Mouse (Mus musculus): Measurements from ENCODE around the gene AL731706.1. TPM values are rescaled to one million over a fixed set of nuclear protein-coding genes. Genes with fewer than 3 reads are reported as not detected.
A peak's percentile ranks its signal among the peaks of the same experiment; 100 is the strongest.

AL731706.1 gene
- total and polyA plus RNA-seq, 3 experiments: 13.5 to 14.2 TPM; not detected in 1

DNA sequence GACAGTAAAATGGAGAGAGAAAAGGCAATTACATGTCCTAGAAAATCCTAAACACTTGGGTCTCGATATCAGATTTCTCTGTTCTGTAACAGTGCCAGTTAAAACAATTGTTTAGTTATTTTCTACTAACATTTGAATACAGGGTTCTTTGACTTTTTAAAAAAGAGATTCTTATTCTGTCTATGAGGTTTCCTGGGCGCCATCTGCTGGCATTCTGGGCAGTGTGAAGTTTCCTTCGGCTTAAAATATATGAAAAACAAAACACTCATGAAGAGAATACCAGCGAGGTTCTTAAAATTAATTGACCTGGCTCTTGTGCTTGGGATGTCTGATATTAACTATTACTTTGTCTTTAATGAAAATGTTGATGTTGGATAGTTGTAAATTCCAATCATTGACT is 4.3 kb downstream of the AL731706.1 start:
- Histone ChIP-seq H3K4me1 (ENCODE audit: control insufficient read depth in 1 of 2, insufficient read depth in 2 of 2, low read length in 2 of 2) (peaks cover 2 to 6% of the 10 kb centered on the region in 2 experiments; a peak in 2 of 4 replicates), H3K27me3 (ENCODE audit: control insufficient read depth in 1 of 2, insufficient read depth in 2 of 2, low read length in 2 of 2) (no peaks in the 10 kb centered on the region), H3K36me3 (ENCODE audit: control insufficient read depth in 1 of 2, insufficient read depth in 2 of 2, low read length in 2 of 2) (peaks cover 7 to 13% of the 10 kb centered on the region in 2 experiments), H3K9ac (ENCODE audit: control insufficient read depth, low read depth, low read length, poor library complexity, severe bottlenecking) (no peak overlapping the region), H3K4me3 (ENCODE audit: control insufficient read depth in 1 of 2, insufficient read depth in 1 of 2, low read depth in 2 of 2, low read length in 2 of 2) (no peak overlapping the region), H3K9me3 (replicated peaks; ENCODE audit: insufficient read depth, low read length) (no peaks in the 10 kb centered on the region), H3K79me2 (ENCODE audit: control insufficient read depth, insufficient read depth, low read length, poor library complexity) (peaks cover 13% of the 10 kb centered on the region), H3K27ac (ENCODE audit: control insufficient read depth, low read depth, low read length) (no peak overlapping the region)
- DNase-seq (ENCODE audit: low read depth, low spot score): no peak
- peak in 2 of 3 experiments; percentile 38 to 46; a peak in 4 of 6 replicates for TF ChIP-seq CTCF (IDR thresholded peaks at IDR 0.05 in 2 of 3, conservative IDR thresholded peaks at IDR 0.05 in 1 of 3; ENCODE audit: control insufficient read depth in 1 of 3, insufficient read depth in 1 of 3, low read depth in 2 of 3, low read length in 3 of 3, poor library complexity in 1 of 3, severe bottlenecking in 1 of 3)
- TF ChIP-seq SMC3 (IDR thresholded peaks at IDR 0.05; ENCODE audit: low read depth, low read length): peak; percentile 49
- TF ChIP-seq SIN3A (IDR thresholded peaks at IDR 0.05; ENCODE audit: low read length): no peak
- TF ChIP-seq RAD21 (IDR thresholded peaks at IDR 0.05; ENCODE audit: low read depth, low read length): peak; percentile 14

GRCm38 (mm10) chr2:136885579-136885978 is 5.6 kb downstream of the AL731706.1 start, which contains the start of gene AL731706.2:
Gene AL731706.2, minus strand, starts transcription at chr2:136885679.
- no peaks in the 10 kb centered on the region for H3K27me3 ChIP-seq (ENCODE audit: control insufficient read depth in 1 of 2, insufficient read depth in 2 of 2, low read length in 2 of 2)
- TF ChIP-seq ZMIZ1 (IDR thresholded peaks at IDR 0.05; ENCODE audit: low read depth, low read length): no peak
- no peak for TF ChIP-seq CHD2 (IDR thresholded peaks at IDR 0.05; ENCODE audit: low read length)
- no peak for TF ChIP-seq RCOR1 (IDR thresholded peaks at IDR 0.05; ENCODE audit: low read depth, low read length)
- TF ChIP-seq MAZ (IDR thresholded peaks at IDR 0.05; ENCODE audit: low read depth, low read length): no peak
- TF ChIP-seq NRF1 (IDR thresholded peaks at IDR 0.05; ENCODE audit: insufficient read depth, low read depth, low read length, poor library complexity, severe bottlenecking): no peak
- TF ChIP-seq ELF1 (IDR thresholded peaks at IDR 0.05; ENCODE audit: low read depth, low read length): no peak
- no peak for TF ChIP-seq CTCF (IDR thresholded peaks at IDR 0.05 in 2 of 3, conservative IDR thresholded peaks at IDR 0.05 in 1 of 3; ENCODE audit: control insufficient read depth in 1 of 3, insufficient read depth in 1 of 3, low read depth in 2 of 3, low read length in 3 of 3, poor library complexity in 1 of 3, severe bottlenecking in 1 of 3)
- TF ChIP-seq SIN3A (IDR thresholded peaks at IDR 0.05; ENCODE audit: low read length): no peak
- no peak for TF ChIP-seq UBTF (IDR thresholded peaks at IDR 0.05; ENCODE audit: borderline replicate concordance, insufficient read depth, low read depth, low read length)
- TF ChIP-seq EP300 (IDR thresholded peaks at IDR 0.05; ENCODE audit: low read depth in 1 of 2, low read length in 2 of 2): no peak
- TF ChIP-seq MXI1 (IDR thresholded peaks at IDR 0.05; ENCODE audit: low read depth, low read length): no peak
- TF ChIP-seq USF2 (IDR thresholded peaks at IDR 0.05; ENCODE audit: borderline replicate concordance in 1 of 2, insufficient read depth in 1 of 2, low read depth in 1 of 2, low read length in 2 of 2): no peak
- no peak for TF ChIP-seq NELFE (IDR thresholded peaks at IDR 0.05; ENCODE audit: low read depth, low read length)
- TF ChIP-seq ZC3H11A (IDR thresholded peaks at IDR 0.05; ENCODE audit: low read depth, low read length): no peak
- no peak for TF ChIP-seq ZNF384 (IDR thresholded peaks at IDR 0.05; ENCODE audit: low read depth, low read length)
- no peak for TF ChIP-seq POLR2A (IDR thresholded peaks at IDR 0.05; ENCODE audit: control insufficient read depth in 1 of 2, insufficient read depth in 1 of 2, low read depth in 1 of 2, low read length in 2 of 2, poor library complexity in 1 of 2)
- TF ChIP-seq SMC3 (IDR thresholded peaks at IDR 0.05; ENCODE audit: low read depth, low read length): no peak
- TF ChIP-seq MAFK (IDR thresholded peaks at IDR 0.05; ENCODE audit: borderline replicate concordance, low read depth, low read length): no peak
- no peak for TF ChIP-seq MAX (IDR thresholded peaks at IDR 0.05; ENCODE audit: low read length)
- no peaks in the 10 kb centered on the region for H3K9me3 ChIP-seq (replicated peaks; ENCODE audit: insufficient read depth, low read length)
- peaks cover 11% of the 10 kb centered on the region for H3K79me2 ChIP-seq (ENCODE audit: control insufficient read depth, insufficient read depth, low read length, poor library complexity)
- no peak for DNase-seq (ENCODE audit: low read depth, low spot score)
- H3K9ac ChIP-seq (ENCODE audit: control insufficient read depth, low read depth, low read length, poor library complexity, severe bottlenecking): no peak within 1 kb of the TSS
- H3K4me1 ChIP-seq (ENCODE audit: control insufficient read depth in 1 of 2, insufficient read depth in 2 of 2, low read length in 2 of 2): peaks cover 2 to 6% of the 10 kb centered on the region in 2 experiments; a peak in 2 of 4 replicates
- H3K4me3 ChIP-seq (ENCODE audit: control insufficient read depth in 1 of 2, insufficient read depth in 1 of 2, low read depth in 2 of 2, low read length in 2 of 2): no peak within 1 kb of the TSS
- no peak within 1 kb of the TSS for H3K27ac ChIP-seq (ENCODE audit: control insufficient read depth, low read depth, low read length)
- H3K36me3 ChIP-seq (ENCODE audit: control insufficient read depth in 1 of 2, insufficient read depth in 2 of 2, low read length in 2 of 2): peaks cover 7 to 14% of the 10 kb centered on the region in 2 experiments

Measured in MEL (cell line).